Mouse (Mus musculus) embryonic fibroblast, embryonic 13.5 days (primary cell): Measurements from ENCODE around the gene Cd7. TPM values are rescaled to one million over a fixed set of nuclear protein-coding genes. Genes with fewer than 3 reads are reported as not detected.
A peak's percentile ranks its signal among the peaks of the same experiment; 100 is the strongest.
"Not testable (repeated sequence)": the region's sequence is repeated elsewhere in the genome, so short reads cannot be mapped to it uniquely, and the experiment has no call there.

ENCODE experiments used
- H3K27ac ChIP-seq: 2 replicates; pipeline ENCODE4 v1.5.1; 2012; ENCODE audit warnings: low read length, control low read depth, inconsistent platforms; ENCODE audit not compliant: insufficient read depth
- H3K4me1 ChIP-seq: 2 replicates; pipeline ENCODE4 v1.6.1; 2011; ENCODE audit warnings: low read length; ENCODE audit not compliant: control insufficient read depth, insufficient read depth
- H3K4me3 ChIP-seq: 2 replicates; pipeline ENCODE4 v1.5.1; 2011; ENCODE audit warnings: mild to moderate bottlenecking, control low read depth, low read length; ENCODE audit not compliant: insufficient read depth
- CTCF ChIP-seq: IDR thresholded peaks from 2 replicates; pipeline ENCODE4 v1.5.1; 2011; ENCODE audit warnings: mild to moderate bottlenecking, control low read depth, low read length, moderate library complexity, borderline replicate concordance; ENCODE audit not compliant: insufficient read depth
- POLR2A ChIP-seq: IDR thresholded peaks from 2 replicates; pipeline ENCODE4 v1.6.1; 2011; ENCODE audit warnings: low read depth, mild to moderate bottlenecking, control low read depth, low read length, moderate library complexity
- polyA plus RNA-seq: library from polyadenylated mRNA; stranded (reverse); fragments of >200 nt; gene quantifications from 2 replicates; pipeline ENCODE4 v1.2.4, GENCODE M21; 2011; ENCODE audit warnings: low read depth; ENCODE audit not compliant: missing spikeins, insufficient read length

The Cd7 gene
- polyA plus RNA-seq, 1 experiment: not detected

DNA sequence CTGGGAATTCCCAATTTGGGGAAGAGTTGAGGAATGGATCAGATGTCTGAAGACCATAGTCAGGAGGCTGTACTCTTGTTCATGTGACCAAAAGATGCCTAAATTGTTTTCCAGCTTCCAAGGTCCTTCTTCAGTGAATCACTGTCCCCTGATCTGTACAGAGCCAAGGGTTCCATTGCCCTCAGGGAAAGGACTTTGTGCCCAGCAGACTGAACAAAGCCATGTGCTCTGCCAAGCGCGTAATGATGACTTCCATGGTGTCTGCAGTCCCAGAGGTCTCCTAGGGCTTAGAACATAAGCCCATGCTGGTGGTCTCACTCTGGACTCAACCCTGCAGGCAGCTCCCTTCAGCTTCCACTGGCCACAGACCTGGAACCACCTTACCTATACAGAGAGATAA, 28.7 kb upstream of the Cd7 start:
- no peak overlapping the region for H3K4me3 ChIP-seq
- no peak overlapping the region for H3K27ac ChIP-seq
- no peaks in the 10 kb centered on the region for H3K4me1 ChIP-seq
- TF ChIP-seq POLR2A: no peak
- no peak for TF ChIP-seq CTCF

DNA sequence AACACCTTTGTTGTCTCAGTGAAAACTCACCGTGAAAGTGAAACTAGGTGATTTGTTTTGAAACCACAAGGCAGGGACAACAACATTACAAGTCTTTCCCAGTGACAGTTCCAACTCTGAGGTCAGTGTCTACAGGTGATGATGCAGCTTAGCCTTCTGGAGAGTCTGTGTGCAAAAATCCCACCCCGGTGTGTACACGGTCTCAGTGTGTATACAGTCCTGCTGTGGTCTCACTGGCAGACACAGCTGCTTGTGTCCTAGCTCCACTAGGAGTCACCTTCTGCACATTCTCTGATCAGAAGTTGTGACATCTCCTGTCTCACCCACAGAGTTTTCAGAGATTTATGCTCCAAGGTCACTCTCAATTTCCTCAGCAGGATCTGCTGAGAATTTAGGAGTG, 25.0 kb upstream of the Cd7 start:
- Histone ChIP-seq H3K27ac (no peak overlapping the region), H3K4me1 (no peaks in the 10 kb centered on the region), H3K4me3 (no peak overlapping the region)
- TF ChIP-seq POLR2A: no peak
- TF ChIP-seq CTCF: peak; percentile 8; the same call in 1 of the 2 replicates

GRCm38 (mm10) chr11:121063379-121063778, 24.2 kb upstream of the Cd7 start, which contains the start of gene Sectm1b:
Gene Sectm1b, minus strand, starts transcription at chr11:121063569.
- H3K4me3 ChIP-seq: no peak within 1 kb of the TSS
- no peak for TF ChIP-seq CTCF
- TF ChIP-seq POLR2A: no peak

DNA sequence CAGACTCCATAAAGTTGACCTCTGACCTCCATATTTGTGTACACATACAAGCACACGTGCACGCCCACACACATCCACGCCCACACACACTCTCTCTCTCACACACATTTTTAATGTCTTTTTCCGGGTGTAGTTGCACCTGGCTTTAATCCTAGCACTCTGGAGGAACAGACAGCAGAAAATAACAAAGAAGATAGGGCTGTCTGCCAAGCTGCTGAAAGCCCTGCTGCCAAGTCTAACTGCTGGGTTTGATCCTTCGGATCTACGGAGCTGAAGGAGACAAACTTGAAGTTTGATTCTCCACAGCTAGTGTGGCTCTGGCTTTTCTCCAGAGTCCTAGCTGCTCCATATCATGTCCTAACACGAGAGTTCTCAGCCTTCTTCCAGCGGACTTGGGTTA, 22.4 kb upstream of the Cd7 start:
- TF ChIP-seq CTCF: no peak
- TF ChIP-seq POLR2A: no peak
- Histone ChIP-seq H3K4me1 (no peaks in the 10 kb centered on the region), H3K27ac (no peak overlapping the region), H3K4me3 (no peak overlapping the region)

More at GRCm38 (mm10) chr11:121063379-121063778, 24.2 kb upstream of the Cd7 start, which contains the start of gene Sectm1b:
- Histone ChIP-seq H3K27ac (no peak within 1 kb of the TSS), H3K4me1 (no peaks in the 10 kb centered on the region)

DNA sequence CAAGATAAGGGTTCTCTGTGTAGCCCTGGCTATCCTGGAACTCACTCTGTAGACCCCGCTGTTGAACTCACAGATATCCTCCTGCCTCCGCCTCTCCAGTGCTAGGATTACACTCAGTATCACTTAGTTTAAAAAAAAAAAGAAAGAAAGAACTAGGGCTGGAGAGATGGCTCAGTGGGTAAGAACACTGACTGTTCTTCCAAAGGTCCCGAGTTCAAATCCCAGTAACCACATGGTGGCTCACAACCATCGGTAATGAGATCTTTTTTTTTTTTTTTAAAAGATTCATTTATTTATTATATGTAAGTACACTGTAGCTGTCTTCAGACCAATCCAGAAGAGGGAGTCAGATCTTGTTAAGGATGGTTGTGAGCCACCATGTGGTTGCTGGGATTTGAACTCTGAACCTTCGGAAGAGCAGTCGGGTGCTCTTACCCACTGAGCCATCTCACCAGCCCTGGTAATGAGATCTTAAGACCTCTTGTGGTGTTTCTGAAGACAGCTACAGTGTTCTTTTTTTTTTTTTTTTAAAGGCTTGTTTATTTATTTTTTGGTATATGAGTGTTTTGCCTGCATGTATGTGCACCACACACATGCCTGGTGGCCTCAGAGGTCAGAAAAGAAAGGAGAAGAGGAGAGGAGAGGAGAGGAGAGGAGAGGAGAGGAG, 21.3 kb upstream of the Cd7 start:
- H3K4me3 ChIP-seq, H3K27ac ChIP-seq, H3K4me1 ChIP-seq: not testable (repeated sequence)

DNA sequence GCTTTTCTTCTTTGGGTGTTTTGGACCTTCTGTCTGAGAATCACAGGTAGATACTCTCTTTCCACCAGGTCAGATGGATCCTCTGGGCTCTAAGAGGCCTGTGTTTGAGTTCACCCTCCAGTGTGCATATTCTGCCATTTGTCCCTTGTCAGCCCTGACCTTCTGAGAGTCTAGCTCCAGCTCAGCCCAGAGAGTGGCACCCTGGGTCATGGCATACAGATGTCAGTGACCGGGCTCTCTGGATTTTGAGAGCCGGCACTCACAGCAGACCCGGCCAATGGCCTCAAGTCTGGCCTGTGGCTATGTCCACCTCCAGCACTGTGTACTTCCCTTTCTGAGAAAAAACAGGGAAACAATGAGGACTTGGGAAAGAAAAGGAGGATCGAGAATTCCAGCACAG, 20.3 kb upstream of the Cd7 start:
- Histone ChIP-seq H3K4me1 (no peaks in the 10 kb centered on the region), H3K4me3 (no peak overlapping the region), H3K27ac (no peak overlapping the region)
- TF ChIP-seq POLR2A (no peak), CTCF (no peak)

DNA sequence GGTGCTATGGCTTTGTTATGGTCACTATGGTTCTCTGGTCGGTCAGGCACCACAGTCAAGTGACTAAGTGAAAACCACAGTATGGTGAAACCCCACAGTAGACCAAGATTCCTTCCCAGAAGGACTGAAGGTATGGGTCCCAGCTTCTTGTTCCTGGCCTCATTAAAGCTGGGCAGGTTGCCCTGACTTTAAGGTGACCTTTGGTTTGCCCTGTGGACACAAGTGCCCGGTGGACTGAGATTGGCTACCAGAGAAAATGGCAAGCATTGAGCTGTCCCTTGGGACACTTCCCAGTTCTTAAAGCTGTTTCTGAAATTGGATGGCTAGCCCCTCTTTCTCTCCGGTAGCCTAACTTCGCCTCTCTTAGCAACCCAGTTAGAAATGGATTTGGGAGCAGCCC, 19.7 kb upstream of the Cd7 start:
- Histone ChIP-seq H3K27ac (no peak overlapping the region), H3K4me1 (no peaks in the 10 kb centered on the region), H3K4me3 (no peak overlapping the region)
- TF ChIP-seq CTCF: no peak
- TF ChIP-seq POLR2A: no peak

DNA sequence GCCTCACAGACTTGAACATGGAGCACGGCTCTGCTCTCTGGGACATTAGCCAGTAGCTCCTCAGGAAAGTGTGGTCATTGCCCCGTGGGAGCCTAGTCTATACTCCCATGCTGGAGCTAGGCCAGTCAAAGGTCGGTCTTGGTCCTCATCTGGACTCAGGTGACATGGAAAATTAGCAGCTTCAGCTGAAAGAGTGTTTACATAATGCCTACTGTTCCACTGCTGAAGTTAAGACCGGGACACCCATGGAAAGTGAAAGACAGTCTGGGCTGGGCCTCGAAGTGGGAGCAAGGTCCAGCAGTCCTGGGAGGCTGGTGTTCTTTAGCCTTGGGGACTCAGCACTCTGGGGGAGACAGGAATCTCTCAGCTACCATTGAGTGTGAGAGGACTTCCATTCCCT, 18.9 kb upstream of the Cd7 start:
- H3K27ac ChIP-seq: no peak overlapping the region
- H3K4me3 ChIP-seq: no peak overlapping the region
- no peaks in the 10 kb centered on the region for H3K4me1 ChIP-seq
- TF ChIP-seq POLR2A: no peak
- TF ChIP-seq CTCF: no peak

DNA sequence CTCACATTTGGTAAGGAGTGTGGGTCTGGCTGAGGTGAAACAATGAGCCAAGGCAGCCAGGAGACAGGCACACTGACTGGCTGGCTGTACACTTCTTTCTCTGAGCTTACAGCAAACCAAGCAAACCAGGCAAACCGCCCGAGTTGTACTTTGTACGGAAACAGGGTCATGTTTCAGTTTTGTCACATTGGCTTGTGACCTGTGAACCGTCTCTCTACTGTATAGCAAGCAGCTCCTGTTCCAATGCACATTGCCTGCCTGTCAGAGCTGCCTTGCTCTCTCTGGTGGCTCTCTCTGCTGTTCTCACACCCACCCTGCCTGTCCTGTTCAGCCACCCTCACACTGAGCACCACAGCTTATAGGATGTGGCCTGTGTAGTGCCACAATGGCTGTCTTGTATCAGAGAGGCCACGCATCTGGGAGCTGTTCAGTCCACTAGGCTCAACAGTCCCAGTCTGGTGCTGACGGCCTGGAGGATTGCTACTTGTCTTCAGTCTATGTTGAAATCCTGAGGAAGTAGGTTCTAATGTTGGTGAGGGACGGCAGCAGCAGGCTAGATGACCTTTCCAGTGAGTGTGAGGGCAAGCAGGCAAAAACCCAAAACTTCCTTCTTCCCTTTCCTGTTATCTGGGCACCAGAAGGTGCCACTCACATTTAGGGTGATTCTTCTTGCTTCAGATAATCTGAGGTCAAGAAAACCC, 17.5 kb upstream of the Cd7 start:
- TF ChIP-seq POLR2A: no peak
- TF ChIP-seq CTCF: no peak
- Histone ChIP-seq H3K4me1 (no peaks in the 10 kb centered on the region), H3K4me3 (no peak overlapping the region), H3K27ac (no peak overlapping the region)

DNA sequence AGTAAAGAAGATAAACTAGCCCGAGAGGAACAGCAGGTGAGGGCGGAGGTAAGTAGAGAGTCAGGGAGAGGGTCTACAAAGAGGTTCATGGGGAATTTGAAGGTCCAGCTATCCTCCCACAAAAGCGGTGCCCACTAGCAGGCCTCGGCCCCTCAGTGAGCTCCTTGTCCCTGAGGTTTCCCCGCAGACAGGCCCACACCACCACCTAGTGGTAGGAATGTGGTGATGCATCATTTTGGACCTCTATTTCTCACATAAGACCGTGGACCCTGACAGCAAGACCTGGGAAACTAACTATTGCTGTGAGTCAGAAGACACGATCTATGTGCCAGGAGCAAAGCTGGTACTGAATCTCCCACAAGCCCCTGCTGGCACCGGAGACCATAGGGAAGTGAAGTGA, 14.3 kb upstream of the Cd7 start:
- Histone ChIP-seq H3K4me3 (no peak overlapping the region), H3K27ac (no peak overlapping the region), H3K4me1 (no peaks in the 10 kb centered on the region)
- peak; percentile 76; the same call in 1 of the 2 replicates for TF ChIP-seq CTCF
- no peak for TF ChIP-seq POLR2A
